Mouse (Mus musculus) forebrain, embryonic 16.5 days (tissue): ENCODE measurements around the gene Lrrc46. TPM values are rescaled to one million over a fixed set of nuclear protein-coding genes. Genes with fewer than 3 reads are reported as not detected.

ENCODE experiments used
- ATAC-seq: fragments of 200-750 bp; cut with Nextera tagmentation; 2 replicates; pipeline ENCODE4 v1.8.0; 2017; ENCODE audit warnings: mild to moderate bottlenecking, moderate library complexity
- H3K27ac ChIP-seq: fragments of 300-500 bp; sonication (generic); 2 replicates; pipeline ENCODE4 v1.5.1; 2014; ENCODE audit warnings: low read length, control low read depth
- H3K27me3 ChIP-seq: fragments of 300-500 bp; sonication (generic); replicated peaks from 2 replicates; pipeline ENCODE4 v1.6.1; 2014; ENCODE audit warnings: low read length; ENCODE audit not compliant: control insufficient read depth, insufficient read depth
- H3K36me3 ChIP-seq: fragments of 300-500 bp; sonication (generic); 2 replicates; pipeline ENCODE4 v1.6.1; 2014; ENCODE audit not compliant: control insufficient read depth, insufficient read depth
- H3K4me1 ChIP-seq: fragments of 300-500 bp; sonication (generic); replicated peaks from 2 replicates; pipeline ENCODE4 v1.6.1; 2014; ENCODE audit warnings: low read length; ENCODE audit not compliant: control insufficient read depth, insufficient read depth
- H3K4me2 ChIP-seq: fragments of 300-500 bp; sonication (generic); 2 replicates; pipeline ENCODE4 v1.6.1; 2014; ENCODE audit warnings: mild to moderate bottlenecking, low read length, control low read depth
- H3K4me3 ChIP-seq: fragments of 300-500 bp; sonication (generic); replicated peaks from 2 replicates; pipeline ENCODE4 v1.5.1; 2014; ENCODE audit warnings: mild to moderate bottlenecking, low read length, control low read depth
- H3K9ac ChIP-seq: fragments of 300-500 bp; sonication (generic); replicated peaks from 2 replicates; pipeline ENCODE4 v1.6.1; 2014; ENCODE audit warnings: low read depth, low read length, control low read depth
- H3K9me3 ChIP-seq: fragments of 300-500 bp; sonication (generic); 2 replicates; pipeline ENCODE4 v1.6.1; 2016; ENCODE audit warnings: low read length; ENCODE audit not compliant: control insufficient read depth
- WGBS: fragments of 180-500 bp; shearing (Covaris S2); extraction: QIAGEN DNeasy Blood & Tissue Kit; methylation state at CpG from one replicate; pipeline ENCODE4 v1.1.7; 2014; 5-methylcytosine and 5-hydroxymethylcytosine counted together
- polyA plus RNA-seq: library from polyadenylated mRNA; unstranded; fragments of >200 nt; fragmentation: Nextera tagmentation; extraction: Ambion mirVana; gene quantifications from 2 replicates; pipeline ENCODE4 v1.2.1, GENCODE M21; 2015

The Lrrc46 gene
- polyA plus RNA-seq, 1 experiment from 2014 or later, result 3.0 TPM

DNA sequence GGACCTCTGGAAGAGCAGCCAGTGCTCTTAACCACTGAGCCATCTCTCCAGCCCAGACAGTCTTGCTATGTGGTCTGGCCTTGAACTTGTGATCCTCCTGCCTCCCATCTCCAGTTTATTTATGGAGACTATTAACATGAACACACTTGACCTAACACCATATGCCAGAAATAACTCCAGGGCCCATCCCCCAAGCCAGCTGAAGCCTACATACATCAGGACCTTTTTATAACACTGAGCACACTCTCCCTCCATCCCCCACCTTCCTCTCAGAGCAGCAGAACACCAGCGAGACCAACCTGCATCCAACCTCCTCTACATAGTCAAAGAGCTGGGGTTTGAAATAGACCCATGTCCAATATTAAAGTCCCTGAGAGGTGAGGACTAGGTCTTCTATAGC is 29.9 kb upstream of the Lrrc46 start:
- 83% methylated on average over 1 of the region's 1 CpGs for WGBS
- Histone ChIP-seq H3K4me2 (no peak overlapping the region), H3K9ac (no peak overlapping the region), H3K4me3 (no peak overlapping the region), H3K9me3 (no peaks in the 10 kb centered on the region), H3K27ac (no peak overlapping the region), H3K36me3 (0 out of 2 replicates have a peak, but pooled peaks cover under 1% of the 10 kb centered on the region), H3K27me3 (no peaks in the 10 kb centered on the region), H3K4me1 (no peaks in the 10 kb centered on the region)
- no peak for ATAC-seq

DNA sequence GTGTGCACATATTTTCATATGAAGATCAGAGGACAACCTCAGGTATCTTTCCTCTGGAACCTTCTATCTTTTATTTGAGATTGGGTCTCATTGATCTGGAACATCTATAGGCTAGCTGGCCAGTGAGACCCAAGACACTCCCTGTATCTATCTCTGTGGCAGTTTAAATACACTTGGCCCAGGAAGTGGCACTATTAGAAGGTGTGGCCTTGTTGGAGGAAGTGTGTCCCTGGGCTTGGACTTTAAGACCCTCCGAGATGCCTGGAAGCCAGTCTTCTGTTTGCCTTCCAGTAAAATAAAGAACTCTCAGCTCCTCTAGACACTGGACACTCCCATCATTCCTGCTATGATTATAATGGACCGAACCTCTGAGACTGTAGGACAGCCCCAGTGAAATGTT is 28.6 kb upstream of the Lrrc46 start:
- no peak for ATAC-seq
- Histone ChIP-seq H3K36me3 (peaks cover 5% of the 10 kb centered on the region; the same call in 1 of the 2 replicates), H3K27ac (no peak overlapping the region), H3K4me3 (no peak overlapping the region), H3K9ac (no peak overlapping the region), H3K4me1 (no peaks in the 10 kb centered on the region), H3K4me2 (no peak overlapping the region), H3K27me3 (no peaks in the 10 kb centered on the region), H3K9me3 (no peaks in the 10 kb centered on the region)
- WGBS, result 89% methylated on average over 2 of the region's 2 CpGs

DNA sequence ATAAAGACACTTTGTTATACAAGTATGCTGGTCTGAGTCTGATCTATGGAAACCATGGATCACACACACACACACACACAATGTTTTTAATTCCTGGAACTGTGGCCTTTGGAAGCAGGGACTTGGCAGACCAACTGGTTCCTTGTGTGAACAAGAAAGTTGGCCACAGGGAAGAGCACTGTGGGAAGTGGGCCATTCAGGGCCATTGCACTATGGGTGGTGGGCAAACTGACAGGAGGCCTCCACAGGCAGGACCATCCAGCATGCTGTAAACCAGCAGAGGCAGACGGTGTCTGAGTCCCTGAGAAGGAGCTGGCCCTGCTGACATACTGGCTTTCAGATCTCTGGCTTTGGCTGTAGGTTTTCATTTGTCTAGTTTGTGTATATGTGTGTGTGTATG is 28.1 kb upstream of the Lrrc46 start:
- Histone ChIP-seq H3K9me3 (no peaks in the 10 kb centered on the region), H3K9ac (no peak overlapping the region), H3K4me2 (no peak overlapping the region), H3K4me1 (no peaks in the 10 kb centered on the region), H3K27me3 (no peaks in the 10 kb centered on the region), H3K27ac (no peak overlapping the region), H3K36me3 (peaks cover 5% of the 10 kb centered on the region; the same call in 1 of the 2 replicates), H3K4me3 (no peak overlapping the region)
- no peak for ATAC-seq
- WGBS, result 53% methylated on average over 1 of the region's 1 CpGs

DNA sequence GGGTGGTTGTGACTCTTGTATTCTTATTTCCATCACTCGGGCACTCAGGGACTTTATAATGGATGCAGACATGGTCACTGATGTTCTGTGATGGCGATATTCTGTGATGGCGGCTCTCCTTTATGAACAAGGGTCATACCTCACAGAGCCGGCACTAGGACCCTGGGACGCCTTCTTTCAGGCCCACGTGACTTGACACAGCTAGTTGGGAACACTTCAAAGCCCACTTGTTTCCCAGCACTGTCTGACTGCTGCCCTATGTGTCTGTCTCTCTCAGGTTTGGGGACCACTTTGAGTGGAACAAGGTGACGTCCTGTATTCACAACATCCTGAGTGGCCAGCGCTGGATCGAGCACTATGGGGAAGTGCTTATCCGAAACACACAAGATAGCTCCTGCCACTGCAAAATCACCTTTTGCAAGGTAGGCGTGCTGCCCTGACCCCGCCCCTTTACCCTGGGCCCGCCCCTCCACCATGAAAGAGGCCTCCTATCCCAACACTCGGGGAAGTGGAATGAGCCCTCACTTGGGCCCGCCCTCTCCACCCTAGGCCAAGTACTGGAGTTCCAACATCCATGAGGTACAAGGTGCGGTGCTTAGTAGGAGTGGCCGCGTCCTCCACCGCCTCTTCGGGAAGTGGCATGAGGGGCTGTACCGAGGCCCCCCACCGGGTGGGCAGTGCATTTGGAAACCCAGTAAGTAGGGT is 25.6 kb upstream of the Lrrc46 start:
- WGBS, result 42% methylated on average over 22 of the region's 22 CpGs
- H3K27me3 ChIP-seq, result no peaks in the 10 kb centered on the region
- H3K9ac ChIP-seq, result no peak overlapping the region
- no peak for ATAC-seq
- no peak overlapping the region for H3K27ac ChIP-seq
- H3K4me3 ChIP-seq, result no peak overlapping the region
- H3K9me3 ChIP-seq, result no peaks in the 10 kb centered on the region
- H3K36me3 ChIP-seq, result peaks cover 5% of the 10 kb centered on the region; the same call in 1 of the 2 replicates
- peaks cover 8% of the 10 kb centered on the region; the same call in 1 of the 2 replicates for H3K4me1 ChIP-seq
- no peak overlapping the region for H3K4me2 ChIP-seq

DNA sequence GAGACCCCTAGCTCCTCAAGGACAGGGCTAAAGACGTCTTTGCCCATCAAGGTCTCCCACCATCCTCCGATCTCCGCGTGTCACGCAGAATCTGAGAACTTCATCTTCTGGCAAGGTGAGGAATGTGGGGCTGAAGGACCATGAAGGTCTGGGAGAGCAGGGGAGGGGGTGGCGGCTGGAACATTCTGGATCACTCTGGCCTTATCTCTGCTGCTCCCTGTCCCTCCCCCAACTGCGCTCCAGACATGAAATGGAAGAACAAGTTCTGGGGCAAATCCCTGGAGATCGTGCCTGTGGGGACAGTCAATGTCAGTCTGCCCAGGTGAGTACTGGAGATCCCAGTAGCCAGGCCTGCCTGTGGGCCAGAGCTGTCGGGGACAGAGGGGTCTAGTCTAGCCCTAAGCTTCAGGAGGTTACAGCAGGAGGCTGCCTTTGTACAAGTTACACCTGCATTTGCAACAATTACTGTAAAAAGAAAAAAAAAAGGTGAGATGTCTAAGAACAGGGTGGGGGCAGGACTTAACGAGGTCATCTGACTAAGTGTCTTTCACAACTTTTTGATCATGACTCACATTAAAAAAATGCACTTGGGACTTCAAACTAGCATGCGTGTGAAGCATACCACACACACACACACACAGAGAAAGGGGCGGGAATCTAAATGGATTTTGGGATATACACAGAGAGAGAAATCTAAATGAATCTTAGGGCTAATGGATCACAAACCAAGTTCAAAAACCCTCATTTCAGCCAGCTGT is 24.5 kb upstream of the Lrrc46 start:
- H3K27me3 ChIP-seq, result no peaks in the 10 kb centered on the region
- H3K9me3 ChIP-seq, result no peaks in the 10 kb centered on the region
- ATAC-seq, result no peak
- H3K36me3 ChIP-seq, result peaks cover 5% of the 10 kb centered on the region; the same call in 1 of the 2 replicates
- H3K9ac ChIP-seq, result no peak overlapping the region
- no peak overlapping the region for H3K27ac ChIP-seq
- 88% methylated on average over 12 of the region's 12 CpGs for WGBS
- peaks cover 8% of the 10 kb centered on the region; the same call in 1 of the 2 replicates for H3K4me1 ChIP-seq
- H3K4me3 ChIP-seq, result no peak overlapping the region
- no peak overlapping the region for H3K4me2 ChIP-seq

DNA sequence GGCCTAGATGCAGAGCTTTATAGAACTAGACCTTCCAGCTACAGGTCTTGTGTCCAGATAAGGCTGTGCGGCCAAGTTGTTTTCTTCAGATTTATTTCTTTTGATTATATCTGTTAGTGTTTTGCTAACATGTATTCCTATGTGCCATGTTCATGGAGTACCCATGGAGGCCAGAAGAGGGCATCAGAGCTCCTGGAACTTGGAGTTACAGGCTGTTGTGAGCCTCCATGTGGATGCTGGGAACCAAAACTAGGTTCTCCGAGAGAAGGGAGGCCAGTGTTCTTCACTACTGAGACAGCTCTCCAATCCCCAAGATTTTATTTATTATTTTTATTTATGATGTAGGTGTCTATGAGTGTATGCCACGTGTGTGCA is 22.7 kb upstream of the Lrrc46 start:
- no peak for ATAC-seq
- Histone ChIP-seq H3K4me1 (peaks cover 8% of the 10 kb centered on the region; the same call in 1 of the 2 replicates), H3K4me3 (no peak overlapping the region), H3K27ac (peak overlapping the region; percentile 64), H3K4me2 (no peak overlapping the region), H3K9ac (no peak overlapping the region), H3K27me3 (no peaks in the 10 kb centered on the region), H3K9me3 (no peaks in the 10 kb centered on the region), H3K36me3 (peaks cover 5% of the 10 kb centered on the region; the same call in 1 of the 2 replicates)
- 72% methylated on average over 3 of the region's 3 CpGs for WGBS

DNA sequence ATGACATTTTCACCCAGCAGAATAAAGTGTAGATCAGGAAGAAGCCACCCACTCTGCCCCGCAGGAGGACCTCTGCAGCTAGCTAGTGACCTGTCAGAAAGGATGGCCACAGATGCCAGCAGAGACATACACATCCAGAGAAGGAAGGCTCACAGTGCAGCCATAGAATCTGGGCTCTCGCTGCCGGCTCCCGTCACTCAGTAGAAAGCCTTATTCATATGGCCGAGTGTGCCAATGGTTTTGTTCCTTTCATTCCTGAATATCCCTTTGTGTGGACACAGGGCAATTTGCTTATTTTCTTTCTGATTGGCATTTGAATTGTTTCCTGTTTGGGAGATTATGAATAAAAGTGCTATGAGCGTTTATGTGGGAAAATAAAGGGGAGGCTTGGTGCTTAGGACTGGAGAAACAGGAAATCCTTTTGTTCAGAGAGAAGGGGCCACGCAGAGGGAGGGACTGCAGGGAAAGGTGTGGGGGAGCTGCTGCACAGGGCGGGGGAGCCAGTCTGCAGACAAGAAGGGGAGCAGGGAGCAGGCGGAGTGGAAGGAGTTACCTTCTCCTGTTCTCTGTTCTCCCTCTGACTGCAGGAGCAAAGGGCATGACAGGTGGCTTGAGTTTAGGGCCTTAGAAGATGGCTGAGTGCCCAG is 22.2 kb upstream of the Lrrc46 start:
- H3K4me3 ChIP-seq, result no peak overlapping the region
- 8% methylated on average over 9 of the region's 9 CpGs for WGBS
- H3K4me2 ChIP-seq, result no peak overlapping the region
- H3K4me1 ChIP-seq, result peaks cover 8% of the 10 kb centered on the region; the same call in 1 of the 2 replicates
- peak; percentile 67 for ATAC-seq
- H3K36me3 ChIP-seq, result peaks cover 5% of the 10 kb centered on the region; the same call in 1 of the 2 replicates
- H3K27me3 ChIP-seq, result no peaks in the 10 kb centered on the region
- H3K9ac ChIP-seq, result 0 out of 2 replicates have a peak overlapping the region, but pooled peaks have one; percentile 3
- no peaks in the 10 kb centered on the region for H3K9me3 ChIP-seq
- peak overlapping the region; percentile 64 for H3K27ac ChIP-seq

DNA sequence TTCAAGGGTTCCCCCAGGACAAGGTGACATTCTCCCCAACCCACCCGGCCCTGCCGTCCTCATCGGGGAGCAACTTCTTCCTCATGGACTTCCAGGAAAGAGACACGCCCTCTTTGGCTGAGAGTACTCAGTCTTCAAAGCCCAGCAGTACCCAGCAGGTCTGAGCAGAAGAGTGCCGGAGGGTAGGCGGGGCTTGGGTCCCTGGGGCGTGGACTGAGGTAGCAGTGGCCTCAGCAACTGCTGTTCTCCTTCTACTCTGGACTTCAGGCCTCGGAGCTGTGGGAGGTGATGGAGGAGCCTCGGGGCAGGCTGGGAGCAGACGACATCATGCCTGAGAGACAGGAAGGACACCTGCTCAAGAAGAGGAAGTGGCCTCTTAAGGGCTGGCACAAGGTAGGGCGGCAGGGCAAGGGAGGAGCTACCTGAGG is 11.0 kb upstream of the Lrrc46 start:
- Histone ChIP-seq H3K36me3 (peaks cover 15% of the 10 kb centered on the region), H3K27me3 (no peaks in the 10 kb centered on the region), H3K4me2 (no peak overlapping the region), H3K4me3 (no peak overlapping the region), H3K27ac (no peak overlapping the region), H3K4me1 (peaks cover 20% of the 10 kb centered on the region), H3K9ac (no peak overlapping the region), H3K9me3 (no peaks in the 10 kb centered on the region)
- 26% methylated on average over 11 of the region's 11 CpGs for WGBS
- ATAC-seq, result no peak
